Mouse (Mus musculus) adrenal gland, postnatal 10 days (tissue): ENCODE results near the gene Slco3a1. TPM values are rescaled to one million over a fixed set of nuclear protein-coding genes. Genes with fewer than 3 reads are reported as not detected.

ENCODE experiments used
- DNase-seq: peaks from one replicate; pipeline ENCODE4 v3.0.0; 2021; ENCODE audit warnings: mixed read lengths
- total RNA-seq, 2 experiments: library from RNA; stranded (reverse); gene quantifications; 2 replicates each; pipeline ENCODE4 v1.2.3; 2021

Gene Slco3a1
- total RNA-seq, 2 experiments from 2014 or later: 20.5 to 31.2 TPM

DNA sequence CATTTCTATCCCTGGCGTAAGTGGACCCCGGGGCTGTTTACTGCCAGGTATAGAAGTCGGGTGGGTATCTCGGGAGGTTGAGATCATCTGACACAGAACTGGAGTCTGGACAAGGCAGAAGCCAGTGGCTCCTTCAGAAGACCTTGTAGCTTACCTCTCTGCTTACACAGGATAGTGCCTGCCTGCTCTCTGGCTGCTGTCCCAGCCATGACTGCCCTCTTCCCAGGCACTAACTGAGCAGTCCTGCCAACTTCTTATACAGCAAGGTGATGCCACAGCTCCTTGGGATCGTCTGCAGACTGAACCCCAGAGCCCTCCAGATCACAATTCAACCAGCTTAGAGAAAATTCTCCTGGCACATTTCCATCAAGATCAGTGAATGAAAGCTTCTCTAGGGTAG is 26.4 kb downstream of the Slco3a1 start:
- no peak for DNase-seq

DNA sequence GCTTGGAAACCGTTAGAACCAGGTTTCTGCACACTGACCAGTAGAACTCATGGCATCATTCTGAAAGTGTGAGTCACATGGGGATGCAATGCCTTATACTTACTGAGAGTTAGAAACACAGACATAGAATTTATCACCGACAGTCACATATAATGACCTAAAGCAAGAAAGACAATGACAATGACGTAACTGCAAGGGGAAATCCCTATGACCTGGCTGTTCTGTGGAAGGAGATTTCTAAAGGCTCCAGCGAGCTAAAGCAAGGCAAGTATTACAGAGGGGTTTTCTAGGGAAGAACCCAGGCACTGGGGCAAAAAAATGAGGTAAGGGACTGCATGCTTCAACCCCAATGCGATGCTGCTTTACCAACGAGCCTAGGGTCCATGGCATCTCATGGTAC is 26.9 kb downstream of the Slco3a1 start:
- DNase-seq: no peak

DNA sequence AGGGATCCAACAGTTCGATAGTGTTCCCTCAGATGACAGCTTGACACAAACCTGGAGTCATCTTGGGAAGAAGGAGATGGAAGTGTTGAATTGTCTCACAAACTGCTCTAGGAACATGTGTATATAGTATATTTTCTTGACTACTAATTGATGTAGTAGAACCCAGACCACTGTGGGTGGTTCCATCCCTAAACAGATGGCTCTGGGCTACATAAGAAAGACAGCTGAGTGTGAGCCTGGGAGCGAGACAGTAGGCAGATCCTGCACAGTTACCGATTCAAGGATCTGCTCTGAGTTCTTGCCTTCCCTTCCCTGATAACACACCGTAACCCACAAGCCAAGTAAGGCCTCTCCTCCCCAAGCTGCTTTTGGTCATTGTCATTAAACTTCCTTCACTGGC is 28.6 kb downstream of the Slco3a1 start:
- DNase-seq: no peak

GRCm38 (mm10) chr7:74525586-74525985 is 29.0 kb downstream of the Slco3a1 start:
- no peak for DNase-seq

DNA sequence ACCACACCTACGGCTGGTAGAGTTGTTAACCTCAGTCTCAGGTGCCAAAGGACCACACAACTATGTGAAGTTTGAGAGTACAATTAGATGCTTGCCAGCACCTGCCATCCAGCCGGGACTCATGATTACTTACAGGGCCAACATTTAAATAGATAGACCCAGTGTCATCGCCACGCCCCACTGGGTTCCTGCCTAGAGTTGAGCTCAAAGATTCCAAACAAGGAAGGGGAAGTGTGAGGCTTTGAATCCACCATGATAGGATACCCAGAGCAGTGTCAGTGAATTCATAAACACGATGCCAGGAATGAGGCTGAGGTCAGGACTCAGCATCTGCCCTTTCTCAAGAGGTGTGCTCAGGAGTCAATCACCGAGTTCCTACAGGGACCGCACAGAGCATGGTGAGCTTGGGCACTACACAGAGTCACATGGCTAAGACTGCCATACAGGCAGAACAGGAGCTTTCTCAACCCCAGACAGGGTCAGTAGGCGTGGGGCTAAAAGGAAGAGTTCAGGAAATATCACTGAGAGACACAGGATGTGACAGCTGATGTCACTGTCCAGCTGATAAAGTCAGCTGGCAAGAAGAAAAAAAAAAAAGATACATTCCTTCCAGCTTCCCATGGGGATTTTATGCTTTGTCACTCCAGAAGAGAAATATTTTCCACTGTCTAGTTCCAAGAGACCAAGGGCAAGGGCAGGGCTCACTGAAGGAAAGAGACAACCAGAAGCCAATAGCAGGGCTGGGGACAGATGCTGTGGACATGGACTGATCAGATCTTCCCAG is 30.2 kb downstream of the Slco3a1 start:
- peak; percentile 15 for DNase-seq

DNA sequence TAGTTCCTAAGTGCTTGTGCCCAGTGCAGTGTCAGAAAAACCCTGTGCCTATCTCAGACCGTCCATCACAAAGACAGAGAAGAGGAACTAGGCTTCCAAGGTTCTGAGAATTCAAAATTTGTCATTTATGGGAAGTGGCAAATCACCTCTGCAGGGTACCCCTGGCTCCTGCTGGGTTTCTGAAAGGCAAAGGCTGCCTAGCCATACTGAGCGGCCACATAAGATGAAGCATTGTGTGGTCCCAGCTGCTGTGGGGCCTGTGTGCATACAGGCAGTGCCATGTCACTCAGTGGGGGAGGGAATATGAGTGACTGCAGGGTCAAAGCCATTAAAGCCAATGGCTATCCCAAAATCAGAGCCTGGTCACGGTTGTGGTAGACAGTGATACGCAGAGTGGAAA is 31.5 kb downstream of the Slco3a1 start:
- no peak for DNase-seq

DNA sequence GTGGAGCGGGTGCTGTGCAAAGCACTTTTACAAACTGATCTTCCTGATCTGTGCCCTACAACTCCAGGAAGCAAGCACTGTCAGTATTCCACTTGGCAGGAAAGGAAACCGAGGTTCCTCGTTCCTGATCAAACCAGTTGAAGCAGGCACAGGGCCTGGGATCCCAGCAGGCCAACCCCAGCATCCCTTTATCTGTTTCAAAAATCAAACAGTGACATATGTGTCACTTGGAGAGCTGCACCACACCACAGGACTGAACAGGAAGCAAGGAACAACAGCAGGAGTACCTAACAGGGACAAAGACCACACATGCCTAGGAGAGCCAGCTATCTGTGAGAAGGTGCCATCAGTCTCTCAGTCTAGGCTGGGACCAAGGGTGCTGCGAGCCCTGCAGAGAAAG is 32.3 kb downstream of the Slco3a1 start:
- DNase-seq: no peak

DNA sequence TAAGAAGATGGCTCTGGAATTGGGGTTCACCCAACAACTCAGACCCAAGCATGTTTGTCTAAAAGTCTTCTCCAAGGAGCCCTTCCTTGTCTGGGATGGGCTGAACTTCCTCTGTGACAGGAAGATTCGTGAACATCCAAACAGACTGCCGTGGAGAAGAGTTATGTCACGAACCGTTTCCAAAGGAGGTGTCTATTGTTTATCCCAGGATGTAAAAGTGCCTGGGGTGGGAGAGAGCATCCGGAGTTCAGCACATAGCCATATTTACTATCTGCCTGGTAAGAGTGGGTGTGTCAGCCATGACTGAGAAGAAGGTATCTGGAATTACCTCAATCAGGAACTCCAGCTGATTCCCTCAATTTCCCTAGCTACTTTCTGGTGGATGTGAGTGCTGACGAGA is 35.2 kb downstream of the Slco3a1 start:
- DNase-seq: no peak

DNA sequence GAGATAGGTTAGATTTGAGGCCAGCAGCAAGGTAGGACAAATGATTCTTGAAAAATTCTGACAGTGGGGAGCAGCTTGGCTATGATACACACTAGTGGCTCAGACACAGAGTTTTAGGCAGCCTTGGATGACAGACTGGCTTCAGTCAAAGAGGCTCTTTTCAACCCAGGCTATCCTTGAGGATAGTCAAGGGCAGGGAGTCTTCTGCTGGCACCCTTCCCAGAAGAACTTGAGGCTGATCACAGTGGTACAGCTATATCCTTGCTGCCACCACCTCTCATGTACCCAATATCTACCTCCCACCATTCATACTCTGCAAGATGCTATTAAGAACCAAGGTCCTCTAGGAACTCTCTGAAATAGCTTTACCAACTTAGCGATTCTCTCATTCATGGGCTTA is 35.8 kb downstream of the Slco3a1 start:
- DNase-seq: no peak

DNA sequence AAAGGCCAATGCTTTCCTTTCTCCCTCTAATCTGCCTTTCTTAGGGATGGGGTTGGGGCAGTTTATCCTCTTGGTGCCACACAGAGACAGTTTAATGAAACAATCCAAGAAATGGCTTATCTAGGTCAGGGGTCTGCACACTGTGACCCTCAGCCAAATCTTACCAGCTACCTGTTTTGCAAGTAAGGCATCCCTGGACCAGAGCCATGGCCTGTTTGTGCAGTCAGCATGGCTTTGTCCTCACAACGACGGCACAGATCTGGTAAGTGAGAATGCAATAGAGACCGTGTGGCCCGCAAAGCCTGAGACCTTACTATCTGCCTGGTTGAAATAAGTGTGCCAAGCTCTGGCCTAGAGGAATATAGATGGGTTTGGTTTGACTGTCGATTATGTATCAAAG is 36.3 kb downstream of the Slco3a1 start:
- no peak for DNase-seq

- DNase-seq: peak; percentile 13
Measured at GRCm38 (mm10) chr7:74510676-74511075, 43.9 kb downstream of the Slco3a1 start.

GRCm38 (mm10) chr7:74508205-74508604 is 46.4 kb downstream of the Slco3a1 start:
- no peak for DNase-seq

GRCm38 (mm10) chr7:74506856-74507255 is 47.7 kb downstream of the Slco3a1 start:
- no peak for DNase-seq

DNA sequence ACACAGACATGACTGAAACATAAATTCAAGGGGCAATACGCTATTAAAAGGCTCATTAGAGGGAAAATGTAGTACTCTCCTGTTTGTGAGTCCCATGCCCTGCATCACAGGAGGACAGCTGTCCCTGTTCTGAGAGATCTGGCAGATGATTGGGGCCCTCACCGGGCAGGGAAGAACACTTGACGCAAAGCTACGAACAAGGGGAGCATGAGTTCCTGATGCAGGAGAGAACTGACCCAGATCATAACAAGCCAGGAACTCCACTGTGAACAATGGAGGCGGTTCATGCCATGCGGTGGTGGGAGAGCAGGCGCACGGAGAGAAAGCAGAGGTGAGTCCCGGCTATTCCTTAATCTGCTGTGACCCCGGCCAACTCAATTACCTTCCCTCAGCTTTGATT is 48.9 kb downstream of the Slco3a1 start:
- DNase-seq: no peak

- DNase-seq: no peak
Measured at GRCm38 (mm10) chr7:74501187-74501586, 53.4 kb downstream of the Slco3a1 start.

DNA sequence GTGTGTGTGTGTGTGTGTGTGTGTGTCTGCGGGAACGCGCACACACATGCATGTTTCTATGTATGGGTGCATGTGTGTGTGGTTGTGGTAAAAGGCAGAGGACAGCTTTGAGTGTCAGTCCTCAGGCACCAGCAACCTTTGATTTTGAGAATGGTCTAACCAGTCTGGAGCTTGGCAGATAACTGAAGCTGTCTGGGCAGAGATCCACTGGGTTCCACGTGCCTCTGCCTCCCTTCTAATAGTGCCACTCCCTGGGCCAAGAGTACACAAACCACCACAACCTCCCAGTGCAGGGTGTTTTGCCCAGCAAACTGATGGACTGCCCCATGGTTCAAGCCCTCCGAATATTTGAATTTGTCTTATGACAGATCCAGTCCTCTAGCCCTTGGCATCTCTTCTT is 55.1 kb downstream of the Slco3a1 start:
- no peak for DNase-seq

- no peak for DNase-seq
Measured at GRCm38 (mm10) chr7:74498266-74498980, 56.2 kb downstream of the Slco3a1 start.

- no peak for DNase-seq
Measured at GRCm38 (mm10) chr7:74497203-74497602, 57.4 kb downstream of the Slco3a1 start.

GRCm38 (mm10) chr7:74495451-74495850 is 59.1 kb downstream of the Slco3a1 start:
- no peak for DNase-seq

DNA sequence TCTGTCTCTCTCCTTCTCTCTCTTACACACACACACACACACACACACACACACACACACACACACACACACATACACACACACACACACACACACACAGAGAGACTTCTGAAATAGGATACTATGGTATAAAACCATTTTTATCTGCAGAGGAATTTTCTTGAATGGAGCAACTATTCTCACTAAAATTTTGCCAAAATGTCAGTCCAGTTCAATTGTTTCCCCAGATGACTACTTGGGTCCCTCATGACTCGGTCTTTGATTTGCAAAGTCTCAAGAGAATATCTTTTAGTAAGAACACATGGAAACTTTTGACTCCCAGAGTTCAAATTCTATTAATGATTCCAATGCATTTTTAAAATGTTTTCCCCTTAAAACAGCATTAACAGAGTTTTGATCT is 60.8 kb downstream of the Slco3a1 start:
- no peak for DNase-seq

GRCm38 (mm10) chr7:74491683-74492355 is 62.8 kb downstream of the Slco3a1 start:
- no peak for DNase-seq

DNA sequence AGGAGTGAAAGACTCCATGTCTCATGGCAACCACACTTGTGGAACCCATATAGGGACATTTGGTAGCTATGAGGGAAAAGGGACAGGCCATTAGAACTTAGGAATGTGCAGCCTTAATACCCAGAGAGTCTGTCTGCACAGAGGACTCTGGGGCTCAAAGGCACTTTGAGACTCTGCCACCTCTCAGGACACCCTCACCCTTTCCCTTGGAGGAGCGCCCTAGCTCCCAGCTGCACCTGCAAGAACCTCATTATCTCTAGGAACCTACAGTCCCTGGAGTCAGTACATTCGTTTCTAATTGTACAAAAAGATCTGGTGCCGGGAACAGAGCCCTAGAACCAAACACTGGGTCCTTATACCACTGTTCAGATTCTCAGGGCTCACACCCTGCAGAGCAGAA is 66.4 kb downstream of the Slco3a1 start:
- DNase-seq: no peak

- no peak for DNase-seq
Measured at GRCm38 (mm10) chr7:74487727-74488126, 66.9 kb downstream of the Slco3a1 start.
